23 mouse cellular contexts compared by ENCODE assay signal in the genomic region with DNA sequence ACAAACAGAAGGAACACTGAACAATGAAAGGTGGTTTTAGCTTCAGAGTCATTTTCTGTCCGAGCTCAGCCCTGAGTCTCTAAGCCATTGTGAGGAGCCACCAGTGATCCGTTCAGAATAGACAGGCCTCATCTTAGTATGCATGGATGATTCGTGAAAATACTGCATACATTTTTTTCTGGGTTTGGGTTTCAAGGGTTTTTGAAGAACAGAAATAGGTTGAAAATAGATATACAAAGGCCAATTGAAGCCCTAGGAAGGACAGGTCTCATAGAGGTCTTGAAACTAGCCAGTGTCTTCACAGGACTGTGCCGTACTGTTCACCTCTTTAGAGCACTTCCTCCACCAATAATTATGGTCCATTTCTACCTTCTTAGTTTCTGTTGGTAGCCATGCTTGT. TPM values are rescaled to one million over a fixed set of nuclear protein-coding genes. Genes with fewer than 3 reads are reported as not detected.
DNase-seq lines count a peak whose midpoint lies in the region; TF ChIP-seq lines count a peak whose summit lies in the region.
"Had no signal": no experiment of that assay in that cellular context is flagged by ENCODE, and none has a peak within 500 bp of the region (broad histone marks: within the 10 kb centered on the region; RNA-seq: fewer than 3 reads in every experiment).

No protein-coding gene starts in this region.

- H3K9me3 ChIP-seq in CH12.LX (replicated peaks; ENCODE audit: low read length) = no peaks in the 10 kb centered on the region
- H3K9me3 ChIP-seq: G1E had no signal

- in situ Hi-C loops in CH12.LX (cut with MboI; ENCODE audit: low pct_ligation_motif_present, low pct_unique_long_range_greater_than_20kb, low sequenced_read_pairs) = no loop called here

- peaks cover 10 to 42% of the 10 kb centered on the region in 2 experiments for H3K4me1 ChIP-seq in CH12.LX (ENCODE audit: control insufficient read depth in 1 of 2, insufficient read depth in 2 of 2)

- no peak for TF ChIP-seq POLR2A in CH12.LX (IDR thresholded peaks at IDR 0.05; ENCODE audit: low read depth, low read length)

- H3K4me2 ChIP-seq in CH12.LX (ENCODE audit: insufficient read depth, low read depth, poor library complexity, severe bottlenecking) = peak overlapping the region; percentile 93

- dilution Hi-C loops in CH12.LX (cut with MboI; ENCODE audit: extremely low pct_ligation_motif_present, extremely low pct_unique_long_range_greater_than_20kb, low sequenced_read_pairs) = no loop called here

- DNase-seq in A20 (ENCODE audit: low read depth, low spot score) (peak; percentile 6), CH12.LX (ENCODE audit: extremely low read depth) (peak; percentile 68)
- no peak for DNase-seq in cerebellum, postnatal 25 days
- DNase-seq in heart, adult 9 months (ENCODE audit: low spot score in 2 of 2) = no peak
- DNase-seq: adrenal gland, adult 2 months; adrenal gland, adult 8-10 months; adrenal gland, postnatal 10 days; adrenal gland, postnatal 14 days; adrenal gland, postnatal 25 days; adrenal gland, postnatal 36 days; B cell, adult 2 months; cerebellum, adult 11 months; cerebellum, adult 11-12 months; cerebellum, adult 18-20 months; cerebellum, adult 2 months; cerebellum, adult 8-10 months had no signal

- no peak for TF ChIP-seq CTCF in CH12.LX (conservative IDR thresholded peaks at IDR 0.05 in 1 of 2, IDR thresholded peaks at IDR 0.05 in 1 of 2; ENCODE audit: low read depth in 2 of 2, low read length in 2 of 2)

- H3K27me3 ChIP-seq in CH12.LX (replicated peaks) = no peaks in the 10 kb centered on the region
- H3K27me3 ChIP-seq: Patski had no signal

- no peak; the same call in 1 of the 2 replicates for TF ChIP-seq RAD21 in CH12.LX (IDR thresholded peaks at IDR 0.05; ENCODE audit: low read depth, low read length)

- H3K9ac ChIP-seq in CH12.LX (ENCODE audit: insufficient read depth, low read depth) = peak overlapping the region; percentile 17

- no peaks in the 10 kb centered on the region; the same call in 1 of the 2 replicates for H3K79me2 ChIP-seq in CH12.LX (replicated peaks; ENCODE audit: control insufficient read depth, extremely low read depth, insufficient read depth, poor library complexity, severe bottlenecking)

- TF ChIP-seq EP300 in CH12.LX (IDR thresholded peaks at IDR 0.05; ENCODE audit: low read length) = peak; percentile 75

- peak overlapping the region; percentile 82 for H3K27ac ChIP-seq in CH12.LX (ENCODE audit: insufficient read depth, low read depth)

- no peak overlapping the region for H3K4me3 ChIP-seq in CH12.LX (replicated peaks in 1 of 3; ENCODE audit: low read depth in 2 of 3, low read length in 2 of 3, poor library complexity in 1 of 3)

- no peaks in the 10 kb centered on the region for H3K36me3 ChIP-seq in CH12.LX (replicated peaks in 1 of 2; ENCODE audit: control insufficient read depth in 1 of 2, insufficient read depth in 1 of 2, low read length in 1 of 2)
- H3K36me3 ChIP-seq: G1E had no signal

TF ChIP-seq in CH12.LX, 34 proteins besides CTCF, POLR2A, EP300 and RAD21:
- no peak for TF ChIP-seq MAFK (IDR thresholded peaks at IDR 0.05; ENCODE audit: insufficient replicate concordance, low read length)
- 0 out of 2 replicates have a peak, but pooled peaks have one; percentile 39 for TF ChIP-seq NELFE (IDR thresholded peaks at IDR 0.05; ENCODE audit: low read depth, low read length)
- peak; percentile 86 for TF ChIP-seq MEF2A (IDR thresholded peaks at IDR 0.05; ENCODE audit: borderline replicate concordance, low read depth, low read length)
- 0 out of 2 replicates have a peak, but pooled peaks have one; percentile 38 for TF ChIP-seq CHD2 (IDR thresholded peaks at IDR 0.05; ENCODE audit: low read length)
- 0 out of 2 replicates have a peak, but pooled peaks have one; percentile 21 for TF ChIP-seq TCF12 (IDR thresholded peaks at IDR 0.05; ENCODE audit: low read depth, low read length)
- peak; percentile 83 for TF ChIP-seq ZNF384 (IDR thresholded peaks at IDR 0.05; ENCODE audit: low read depth, low read length)
- TF ChIP-seq USF2 (conservative IDR thresholded peaks at IDR 0.05; ENCODE audit: low read depth, low read length) = no peak
- TF ChIP-seq JUND (conservative IDR thresholded peaks at IDR 0.05; ENCODE audit: low read depth, low read length) = peak; percentile 9; the same call in 1 of the 2 replicates
- peak; percentile 48 for TF ChIP-seq HCFC1 (IDR thresholded peaks at IDR 0.05; ENCODE audit: low read depth, low read length)
- TF ChIP-seq ZC3H11A (IDR thresholded peaks at IDR 0.05; ENCODE audit: low read depth, low read length) = no peak
- 0 out of 2 replicates have a peak, but pooled peaks have one; percentile 9 for TF ChIP-seq SMC3 (IDR thresholded peaks at IDR 0.05; ENCODE audit: low read depth, low read length)
- peak; percentile 51 for TF ChIP-seq ETS1 (conservative IDR thresholded peaks at IDR 0.05; ENCODE audit: low read depth, low read length)
- TF ChIP-seq SIN3A (IDR thresholded peaks at IDR 0.05; ENCODE audit: low read length) = 0 out of 2 replicates have a peak, but pooled peaks have one; percentile 38
TF ChIP-seq in CH12.LX: peak in this region for 10.

RNA-seq across cellular contexts. Expression of gene Pdha2, which starts 21.7 kb away (rescaled TPM):
- 0.04 TPM in 1 of 2 replicates, not detected in the other for total RNA-seq in CH12.LX (2012; rRNA removed)
- total RNA-seq in CH12.LX (2014; rRNA removed) = not detected in 2 replicates
- polyA plus RNA-seq in CH12.LX (2012; ENCODE audit: insufficient read length, low read depth) = not detected in 2 replicates
- total RNA-seq: adrenal gland, adult 18-20 months; adrenal gland, adult 2 months; adrenal gland, adult 8-10 months; adrenal gland, postnatal 10 days; adrenal gland, postnatal 14 days; adrenal gland, postnatal 25 days; adrenal gland, postnatal 36 days; adrenal gland, postnatal 4 days; MEL had no signal
- polyA plus RNA-seq: activated CD4-positive, CD25-positive, alpha-beta regulatory T cell, adult 4 months; adrenal gland, adult 2 months; CD4-positive, CD25-positive, alpha-beta regulatory T cell, adult 4 months; cerebellum, adult 2 months; G1E; Patski had no signal

Comparison
In these comparisons a context has a peak if more than half of its experiments do, and no peak if none do; other contexts are left out.
1. DNase-seq: peak in A20 (single experiment) and CH12.LX (single experiment); none in cerebellum, postnatal 25 days (0 of 2) and heart, adult 9 months (0 of 2).